Mouse (Mus musculus) myocyte (in vitro differentiated cells): Measurements from ENCODE around the gene Smpdl3a.

Experiments used
- E2F4 ChIP-seq: IDR thresholded peaks from one replicate; pipeline ENCODE4 v1.6.1; 2011; ENCODE audit warnings: mild to moderate bottlenecking, control low read depth, moderate library complexity; ENCODE audit not compliant: insufficient read depth
- MAX ChIP-seq: IDR thresholded peaks from one replicate; pipeline ENCODE4 v1.6.1; 2011; ENCODE audit warnings: low read depth, mild to moderate bottlenecking, control low read depth
- MYOD1 ChIP-seq, 3 experiments: IDR thresholded peaks; one replicate each; pipeline ENCODE4 v1.6.1; 2011; ENCODE audit warnings: control low read depth in 2 of 3, low read depth in 2 of 3, mild to moderate bottlenecking in 2 of 3, moderate library complexity in 1 of 3; ENCODE audit not compliant: insufficient read length in 2 of 3, control insufficient read depth in 1 of 3
- MYOG ChIP-seq, 3 experiments: IDR thresholded peaks; one replicate each; pipeline ENCODE4 v1.6.1; 2011; ENCODE audit warnings: control low read depth in 2 of 3, low read depth in 2 of 3, mild to moderate bottlenecking in 2 of 3; ENCODE audit not compliant: insufficient read length in 2 of 3, control insufficient read depth in 1 of 3, insufficient read depth in 1 of 3
- POLR2A ChIP-seq: IDR thresholded peaks from one replicate; pipeline ENCODE4 v1.6.1; 2011; ENCODE audit warnings: low read depth, mild to moderate bottlenecking, control low read depth, moderate library complexity; ENCODE audit not compliant: insufficient read length
- POLR2AphosphoS2 ChIP-seq: IDR thresholded peaks from one replicate; pipeline ENCODE4 v1.6.1; 2011; ENCODE audit warnings: low read depth, control low read depth; ENCODE audit not compliant: insufficient read length
- REST ChIP-seq: IDR thresholded peaks from one replicate; pipeline ENCODE4 v1.6.1; 2011; ENCODE audit warnings: mild to moderate bottlenecking, control low read depth, moderate library complexity; ENCODE audit not compliant: insufficient read depth, insufficient read length
- TCF12 ChIP-seq: IDR thresholded peaks from one replicate; pipeline ENCODE4 v1.6.1; 2011; ENCODE audit warnings: mild to moderate bottlenecking, control low read depth; ENCODE audit not compliant: poor library complexity, insufficient read depth, severe bottlenecking
- TCF3 ChIP-seq: IDR thresholded peaks from one replicate; pipeline ENCODE4 v1.6.1; 2011; ENCODE audit warnings: low read depth, control low read depth; ENCODE audit not compliant: insufficient read length
- USF1 ChIP-seq: IDR thresholded peaks from one replicate; pipeline ENCODE4 v1.6.1; 2011; ENCODE audit warnings: low read depth, mild to moderate bottlenecking, control low read depth, moderate library complexity

DNA sequence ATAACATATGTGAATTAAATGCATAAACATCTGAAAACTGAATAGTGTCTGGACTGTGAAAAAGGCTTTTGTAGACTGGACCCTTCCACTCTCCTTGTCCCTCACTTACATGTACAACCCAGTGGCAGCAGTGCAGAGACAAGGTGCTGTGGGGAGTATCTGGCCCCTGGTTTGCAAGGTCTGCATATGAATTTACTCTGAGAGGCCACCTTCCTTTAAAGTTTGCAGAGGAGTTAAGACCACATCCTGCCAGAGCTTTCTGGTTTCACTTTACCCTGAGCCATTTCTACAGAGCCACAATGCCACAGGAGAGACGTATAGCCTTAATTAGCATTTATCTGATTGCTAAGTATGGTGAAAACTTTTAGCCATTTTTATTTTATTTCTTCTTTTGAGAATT, 40.8 kb upstream of the Smpdl3a start:
- no peak for TF ChIP-seq POLR2A
- no peak for TF ChIP-seq USF1
- no peak for TF ChIP-seq MAX
- no peak for TF ChIP-seq MYOG (IDR thresholded peaks at IDR 0.05; ENCODE audit: control insufficient read depth in 1 of 3, insufficient read depth in 1 of 3, insufficient read length in 2 of 3, low read depth in 2 of 3)
- TF ChIP-seq MYOD1 (IDR thresholded peaks at IDR 0.05; ENCODE audit: control insufficient read depth in 1 of 3, insufficient read length in 2 of 3, low read depth in 2 of 3), result no peak
- TF ChIP-seq POLR2AphosphoS2, result no peak
- TF ChIP-seq REST, result no peak
- TF ChIP-seq TCF12, result no peak
- TF ChIP-seq E2F4, result no peak
- no peak for TF ChIP-seq TCF3
